Mouse (Mus musculus) myocyte (in vitro differentiated cells): ENCODE measurements around the gene Slc35f4.

Source experiments
- CEBPB ChIP-seq: IDR thresholded peaks from 2 replicates; pipeline ENCODE4 v1.6.1; 2011; ENCODE audit warnings: mild to moderate bottlenecking, moderate library complexity; ENCODE audit not compliant: poor library complexity, insufficient read depth, severe bottlenecking
- MYOG ChIP-seq, 3 experiments: IDR thresholded peaks; one replicate each; pipeline ENCODE4 v1.6.1; 2011; ENCODE audit warnings: control low read depth in 2 of 3, low read depth in 2 of 3, mild to moderate bottlenecking in 2 of 3; ENCODE audit not compliant: insufficient read length in 2 of 3, control insufficient read depth in 1 of 3, insufficient read depth in 1 of 3
- POLR2A ChIP-seq: IDR thresholded peaks from one replicate; pipeline ENCODE4 v1.6.1; 2011; ENCODE audit warnings: low read depth, mild to moderate bottlenecking, control low read depth, moderate library complexity; ENCODE audit not compliant: insufficient read length
- POLR2AphosphoS2 ChIP-seq: IDR thresholded peaks from one replicate; pipeline ENCODE4 v1.6.1; 2011; ENCODE audit warnings: low read depth, control low read depth; ENCODE audit not compliant: insufficient read length
- TCF12 ChIP-seq: IDR thresholded peaks from one replicate; pipeline ENCODE4 v1.6.1; 2011; ENCODE audit warnings: mild to moderate bottlenecking, control low read depth; ENCODE audit not compliant: poor library complexity, insufficient read depth, severe bottlenecking

DNA sequence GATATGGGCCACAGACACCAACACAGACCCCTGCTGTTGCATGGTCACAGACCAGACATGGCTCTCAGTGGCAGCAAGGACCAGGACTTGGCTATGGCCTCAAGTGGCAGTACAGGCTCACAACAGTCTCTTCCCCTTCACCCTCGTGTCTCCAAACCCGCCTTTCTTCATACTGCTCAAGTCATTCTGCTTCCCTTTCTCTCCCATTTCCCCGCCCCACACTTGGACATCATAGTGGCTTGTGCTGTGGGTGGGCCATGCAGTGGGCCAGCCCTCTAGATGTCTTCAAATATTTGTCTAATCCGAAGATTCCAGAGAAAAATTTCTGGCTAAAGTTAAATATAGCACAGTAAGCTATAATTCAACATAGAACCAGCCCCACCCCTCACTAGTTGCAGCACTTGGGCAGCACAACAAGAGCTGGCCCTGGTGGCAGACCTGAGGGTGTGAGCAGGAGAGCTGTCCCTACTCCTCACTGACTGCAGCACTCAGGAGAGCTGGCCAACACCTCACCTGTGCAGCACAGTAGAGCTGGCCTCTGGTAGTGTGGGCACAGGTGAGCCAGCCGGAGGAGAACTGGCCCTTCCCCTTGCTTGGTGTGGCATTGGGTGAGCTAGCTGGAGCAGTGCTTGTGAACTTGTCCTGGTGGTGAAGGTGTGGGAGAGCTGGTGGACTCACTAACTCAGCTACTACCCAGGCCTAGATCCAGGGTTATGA lies 260.4 kb downstream of the Slc35f4 start:
- TF ChIP-seq MYOG (IDR thresholded peaks at IDR 0.05; ENCODE audit: control insufficient read depth in 1 of 3, insufficient read depth in 1 of 3, insufficient read length in 2 of 3, low read depth in 2 of 3), result no peak
- TF ChIP-seq CEBPB, result no peak
- no peak for TF ChIP-seq POLR2A
- no peak for TF ChIP-seq POLR2AphosphoS2
- TF ChIP-seq TCF12, result no peak
